Mouse (Mus musculus): ENCODE data around the gene Taar2. TPM values are rescaled to one million over a fixed set of nuclear protein-coding genes. Genes with fewer than 3 reads are reported as not detected.

The Taar2 gene
- polyA plus RNA-seq (2012), result not detected in 2 replicates

GRCm38 (mm10) chr10:23938312-23938711 is at the start of gene Taar2:
Gene Taar2 (plus strand): TSS chr10:23938572.

GRCm38 (mm10) chr10:23894601-23895349 is 43.6 kb upstream of the Taar2 start, which contains the start of gene Vnn1:
Gene Vnn1 (plus strand): TSS chr10:23894688.

GRCm38 (mm10) chr10:23920056-23920455 is 18.3 kb upstream of the Taar2 start, which contains the start of gene Taar1:
Gene Taar1 (plus strand): TSS chr10:23920356.

GRCm38 (mm10) chr10:23949508-23950005 is 11.2 kb downstream of the Taar2 start, which contains the start of gene Taar3:
Gene Taar3 (plus strand): TSS chr10:23949558.

GRCm38 (mm10) chr10:23960444-23960915 is 22.1 kb downstream of the Taar2 start, which contains the start of gene Taar4:
Gene Taar4 (plus strand): TSS chr10:23960494.

GRCm38 (mm10) chr10:23970656-23971165 is 32.3 kb downstream of the Taar2 start, which contains the start of gene Taar5:
Gene Taar5 (plus strand): TSS chr10:23970706.

GRCm38 (mm10) chr10:23985546-23985945 is 47.2 kb downstream of the Taar2 start, which contains the start of gene Taar6:
Gene Taar6 (minus strand): TSS chr10:23985646.

Other genes starting within 250 kb of the Taar2 start
- gene Rps12, start 151.3 kb upstream of the Taar2 start, polyA plus RNA-seq (2012), result 1,520 and 1,521 TPM in 2 replicates
- gene Slc18b1, start 141.6 kb upstream of the Taar2 start, polyA plus RNA-seq (2012), result 0.41 and 1.4 TPM in 2 replicates
- gene Vnn3, start 87.1 kb upstream of the Taar2 start, polyA plus RNA-seq (2012), result 0.12 TPM in 1 of 2 replicates, not detected in the other
- gene Vnn1, start 43.9 kb upstream of the Taar2 start, polyA plus RNA-seq (2012), result not detected in 2 replicates
- gene Taar1, start 18.2 kb upstream of the Taar2 start, polyA plus RNA-seq (2012), result not detected in 2 replicates
- not detected in 2 replicates for gene Taar3, start 11.0 kb downstream of the Taar2 start, polyA plus RNA-seq (2012)
- not detected in 2 replicates for gene Taar4, start 21.9 kb downstream of the Taar2 start, polyA plus RNA-seq (2012)
- not detected in 2 replicates for gene Taar5, start 32.1 kb downstream of the Taar2 start, polyA plus RNA-seq (2012)
- not detected in 2 replicates for gene Taar6, start 47.1 kb downstream of the Taar2 start, polyA plus RNA-seq (2012)
- gene Taar7a, start 54.9 kb downstream of the Taar2 start, polyA plus RNA-seq (2012), result not detected in 2 replicates
- gene Taar7b, start 61.4 kb downstream of the Taar2 start, polyA plus RNA-seq (2012), result not detected in 2 replicates
- not detected in 2 replicates for gene Taar7d, start 88.7 kb downstream of the Taar2 start, polyA plus RNA-seq (2012)
- gene Taar7e, start 99.0 kb downstream of the Taar2 start, polyA plus RNA-seq (2012), result not detected in 2 replicates
- not detected in 2 replicates for gene Taar7f, start 110.9 kb downstream of the Taar2 start, polyA plus RNA-seq (2012)
- not detected in 2 replicates for gene Taar8a, start 137.9 kb downstream of the Taar2 start, polyA plus RNA-seq (2012)
- gene Taar8b, start 153.7 kb downstream of the Taar2 start, polyA plus RNA-seq (2012), result not detected in 2 replicates
- not detected in 2 replicates for gene Taar8c, start 163.3 kb downstream of the Taar2 start, polyA plus RNA-seq (2012)
- gene Taar9, start 171.0 kb downstream of the Taar2 start, polyA plus RNA-seq (2012), result not detected in 2 replicates
- 126 and 152 TPM in 2 replicates for gene Stx7, start 210.7 kb downstream of the Taar2 start, polyA plus RNA-seq (2012)